Mouse (Mus musculus): ENCODE data around the gene Cdc20. TPM values are rescaled to one million over a fixed set of nuclear protein-coding genes. Genes with fewer than 3 reads are reported as not detected.
A peak's percentile ranks its signal among the peaks of the same experiment; 100 is the strongest.

Gene Cdc20
- polyA plus RNA-seq, 1 experiment: not detected

DNA sequence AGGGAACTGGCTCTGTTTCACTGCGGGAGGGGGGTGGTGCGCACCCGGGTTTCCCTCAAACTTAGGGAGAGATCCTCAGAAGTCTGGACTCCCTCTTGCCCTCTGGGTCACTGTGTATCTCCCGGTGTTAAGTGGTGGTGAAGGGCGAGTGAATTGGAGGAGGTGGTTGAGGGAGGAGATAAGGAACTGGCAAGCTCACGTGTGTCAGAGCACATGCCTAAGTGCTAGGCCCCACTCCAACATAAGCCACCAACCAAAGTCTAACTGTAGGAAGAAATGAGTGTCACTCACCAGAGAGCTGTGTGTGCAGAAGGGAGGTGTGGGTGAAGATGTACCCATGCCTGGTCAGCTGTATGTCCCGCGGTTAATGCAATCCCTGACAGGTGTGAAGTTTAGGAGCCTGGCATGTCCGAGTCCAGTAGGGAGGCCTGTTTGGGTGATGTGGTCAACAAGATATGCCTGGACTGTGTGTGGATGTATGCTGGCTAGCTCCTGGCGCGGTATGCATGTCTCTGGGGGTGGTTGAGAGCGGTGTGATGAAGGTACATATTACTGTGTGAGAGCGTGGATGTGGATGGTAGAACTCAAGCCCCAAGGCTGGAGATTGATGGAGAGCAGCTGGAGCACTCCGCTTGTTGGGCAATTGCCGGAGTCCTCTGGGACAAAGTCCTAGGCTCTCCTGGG, 8.5 kb downstream of the Cdc20 start:
- peaks cover 7% of the 10 kb centered on the region; the same call in 1 of the 2 replicates for H3K4me1 ChIP-seq (ENCODE audit: control insufficient read depth, insufficient read depth, insufficient read length, low read length)
- peak overlapping the region; percentile 96 for H3K27ac ChIP-seq (replicated peaks; ENCODE audit: low read depth, low read length)
- H3K4me3 ChIP-seq (ENCODE audit: insufficient read depth, low read depth, low read length): peak overlapping the region; percentile 89

DNA sequence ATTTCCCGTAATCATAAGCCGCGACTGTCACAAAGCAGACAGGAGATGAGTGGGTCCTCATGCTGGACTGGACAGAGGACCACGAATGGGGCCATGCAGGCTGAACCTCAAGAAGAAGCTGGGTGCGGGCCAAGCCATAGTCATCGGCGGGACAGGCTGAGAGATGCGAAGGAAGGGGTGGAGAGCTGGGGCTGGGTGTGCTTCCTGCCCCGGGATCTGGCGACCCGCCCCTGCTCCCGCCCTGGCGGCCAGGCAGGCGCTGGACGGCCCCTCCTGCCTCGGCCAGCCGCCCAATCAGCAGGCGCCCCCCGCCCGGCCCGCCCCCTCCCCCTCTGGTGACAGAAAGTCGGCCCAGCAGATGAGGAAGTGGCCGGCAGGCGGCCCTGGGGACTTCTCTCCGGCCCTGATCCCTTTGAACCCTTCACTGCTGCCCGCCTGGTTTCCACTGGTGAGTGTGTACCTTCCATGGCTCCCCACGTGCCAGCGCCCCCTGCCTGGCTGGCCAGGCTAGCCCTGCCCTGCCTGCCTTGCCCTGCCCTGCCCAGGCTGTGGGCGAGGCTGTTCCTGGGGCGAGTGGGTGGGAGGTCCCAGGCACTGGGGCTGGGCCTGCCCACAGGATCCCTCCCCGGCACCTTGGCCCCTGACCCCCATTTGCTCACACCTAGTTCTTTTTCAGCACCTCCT, 9.2 kb downstream of the Cdc20 start, which contains the start of gene Elovl1:
Gene Elovl1, plus strand, starts transcription at position 326 of the 684 bp plus-strand sequence.
- H3K27ac ChIP-seq (replicated peaks; ENCODE audit: low read depth, low read length): peak within 1 kb of the TSS; percentile 96

GRCm38 (mm10) chr4:118427415-118427767, 9.8 kb downstream of the Cdc20 start:
- Histone ChIP-seq H3K4me1 (ENCODE audit: control insufficient read depth, insufficient read depth, insufficient read length, low read length) (peaks cover 7% of the 10 kb centered on the region; the same call in 1 of the 2 replicates), H3K27ac (replicated peaks; ENCODE audit: low read depth, low read length) (peak overlapping the region; percentile 93), H3K4me3 (ENCODE audit: insufficient read depth, low read depth, low read length) (peak overlapping the region; percentile 64)

More for the DNA sequence above, 9.2 kb downstream of the Cdc20 start, which contains the start of gene Elovl1:
- H3K4me3 ChIP-seq (ENCODE audit: insufficient read depth, low read depth, low read length): peak within 1 kb of the TSS; percentile 89
- H3K4me1 ChIP-seq (ENCODE audit: control insufficient read depth, insufficient read depth, insufficient read length, low read length): peaks cover 7% of the 10 kb centered on the region; the same call in 1 of the 2 replicates

DNA sequence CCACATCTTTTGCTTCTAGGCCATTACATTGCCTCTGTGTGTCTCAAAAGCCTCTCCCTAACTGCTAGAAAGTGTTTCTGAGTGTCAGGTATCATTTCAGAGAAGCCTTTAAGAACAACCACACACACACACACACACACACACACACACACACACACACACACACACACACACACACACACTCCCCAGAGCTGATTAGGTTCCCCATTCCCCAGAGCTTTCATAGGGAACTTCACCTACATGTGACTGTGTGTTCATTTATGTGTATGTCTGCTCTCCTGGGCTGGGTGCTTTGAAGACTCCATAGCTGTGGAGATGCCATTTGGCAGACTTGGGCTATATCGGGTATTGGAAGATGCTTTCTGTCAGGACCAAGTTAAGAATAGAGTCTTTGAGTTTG, 11.8 kb downstream of the Cdc20 start:
- Histone ChIP-seq H3K27ac (replicated peaks; ENCODE audit: low read depth, low read length) (no peak overlapping the region), H3K4me1 (ENCODE audit: control insufficient read depth, insufficient read depth, insufficient read length, low read length) (peaks cover 7% of the 10 kb centered on the region; the same call in 1 of the 2 replicates), H3K4me3 (ENCODE audit: insufficient read depth, low read depth, low read length) (no peak overlapping the region)

DNA sequence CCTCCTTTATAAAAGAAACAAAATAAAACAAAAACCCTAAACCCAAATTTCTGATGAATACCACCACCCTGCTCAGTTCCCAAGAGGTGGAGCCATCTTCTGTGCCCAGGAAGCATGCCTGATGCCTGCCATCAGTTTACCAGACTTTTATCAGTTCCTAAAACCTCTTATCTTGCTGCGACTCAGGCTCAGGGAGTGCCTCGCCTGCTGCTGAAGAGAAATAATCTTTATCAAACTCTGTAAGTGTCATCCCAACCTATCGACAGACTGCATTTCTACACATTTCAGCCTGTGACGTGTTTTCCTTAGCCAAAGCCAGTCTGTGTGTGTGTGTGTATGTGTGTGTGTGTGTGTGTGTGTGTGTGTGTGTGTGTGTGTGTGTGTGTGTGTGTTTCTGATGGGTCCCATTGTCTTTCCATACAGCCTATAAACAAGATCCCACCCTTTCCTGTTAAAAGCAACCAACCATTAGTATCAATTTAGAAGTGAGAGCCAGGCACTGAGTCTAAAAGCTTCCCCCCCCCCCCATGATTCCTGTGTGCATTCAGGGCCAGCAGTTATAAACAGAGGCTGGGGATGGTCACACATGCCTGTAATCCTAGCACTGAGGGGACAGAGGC, 12.5 kb downstream of the Cdc20 start:
- no peak overlapping the region for H3K27ac ChIP-seq (replicated peaks; ENCODE audit: low read depth, low read length)
- H3K4me3 ChIP-seq (ENCODE audit: insufficient read depth, low read depth, low read length): no peak overlapping the region
- peaks cover 7% of the 10 kb centered on the region; the same call in 1 of the 2 replicates for H3K4me1 ChIP-seq (ENCODE audit: control insufficient read depth, insufficient read depth, insufficient read length, low read length)

DNA sequence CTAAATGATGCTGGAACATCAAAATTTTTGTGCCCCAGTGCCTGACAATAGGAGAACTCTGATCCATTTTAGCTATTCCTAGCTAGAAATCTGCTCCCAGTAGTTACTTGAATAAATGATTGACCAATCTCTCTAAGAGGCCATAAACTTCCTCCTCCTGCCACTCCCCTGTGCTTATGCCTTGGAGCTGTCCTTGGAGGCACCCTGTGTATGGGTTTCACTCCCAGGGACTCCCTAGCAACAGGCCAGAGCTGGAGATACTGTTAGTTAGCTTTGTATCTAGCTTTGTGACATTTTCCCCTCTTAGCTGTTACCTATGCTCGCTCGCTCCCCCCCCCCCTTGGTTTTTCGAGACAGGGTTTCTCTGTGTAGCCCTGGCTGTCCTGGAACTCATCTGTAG, 15.8 kb downstream of the Cdc20 start:
- H3K4me1 ChIP-seq (ENCODE audit: control insufficient read depth, insufficient read depth, insufficient read length, low read length): no peaks in the 10 kb centered on the region
- no peak overlapping the region for H3K4me3 ChIP-seq (ENCODE audit: insufficient read depth, low read depth, low read length)
- H3K27ac ChIP-seq (replicated peaks; ENCODE audit: low read depth, low read length): no peak overlapping the region

DNA sequence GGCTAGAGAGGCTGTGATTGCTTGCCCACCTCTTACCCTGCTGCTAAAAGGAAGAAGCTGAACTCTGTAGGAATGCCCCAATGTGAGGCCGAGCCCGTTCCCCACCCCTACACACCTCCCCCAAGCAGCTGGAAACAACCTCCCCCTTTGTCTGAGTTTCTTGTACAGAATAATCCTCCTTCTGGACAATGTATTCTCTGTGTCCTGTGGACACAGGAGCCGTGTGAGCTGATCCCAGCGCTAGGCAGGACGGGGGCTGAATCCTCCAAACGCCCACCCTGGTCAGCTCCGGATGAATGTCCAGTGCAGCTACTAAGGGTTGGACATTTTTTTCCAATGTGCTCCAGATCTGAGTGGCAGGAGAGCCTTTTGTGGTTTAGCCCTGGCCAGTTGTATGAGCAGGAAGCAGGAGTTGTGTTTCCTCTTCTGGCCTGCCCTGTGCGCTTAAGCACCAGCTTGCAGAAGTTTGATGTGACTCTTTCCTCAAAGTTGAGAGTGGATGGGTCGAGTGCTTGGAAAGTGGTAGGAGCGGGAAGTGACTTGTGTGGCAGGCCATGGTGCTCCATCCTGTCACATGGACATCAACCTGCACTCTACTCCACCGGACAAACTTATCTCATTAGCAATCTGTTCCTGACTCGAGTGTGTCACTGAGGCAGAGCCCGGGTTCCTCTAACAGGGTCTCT, 19.9 kb downstream of the Cdc20 start:
- Histone ChIP-seq H3K27ac (replicated peaks; ENCODE audit: low read depth, low read length) (no peak overlapping the region), H3K4me3 (ENCODE audit: insufficient read depth, low read depth, low read length) (no peak overlapping the region), H3K4me1 (ENCODE audit: control insufficient read depth, insufficient read depth, insufficient read length, low read length) (no peaks in the 10 kb centered on the region)

- Histone ChIP-seq H3K27ac (replicated peaks; ENCODE audit: low read depth, low read length) (no peak overlapping the region), H3K4me3 (ENCODE audit: insufficient read depth, low read depth, low read length) (no peak overlapping the region), H3K4me1 (ENCODE audit: control insufficient read depth, insufficient read depth, insufficient read length, low read length) (no peaks in the 10 kb centered on the region)
Observed at GRCm38 (mm10) chr4:118416329-118416728, 20.8 kb downstream of the Cdc20 start.

DNA sequence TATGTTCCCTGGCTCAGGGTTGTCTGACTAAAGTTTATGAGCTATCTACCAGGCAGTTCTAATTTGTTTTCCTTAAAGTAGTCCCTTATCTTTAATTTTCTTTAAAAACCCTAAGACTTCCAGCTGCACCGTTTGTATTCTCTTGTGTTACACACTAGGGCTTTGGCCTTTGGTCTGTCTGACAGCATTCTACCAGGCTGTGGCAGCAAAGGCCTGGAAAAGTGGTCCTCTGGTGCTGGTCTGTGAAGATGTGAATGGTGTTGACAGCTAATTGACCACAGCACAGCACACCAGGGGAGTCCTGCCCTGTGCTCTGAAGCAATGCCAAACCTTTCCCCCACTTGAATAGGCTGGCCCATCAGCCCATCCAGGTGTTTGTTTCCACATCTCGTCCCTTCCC, 21.4 kb downstream of the Cdc20 start:
- Histone ChIP-seq H3K27ac (replicated peaks; ENCODE audit: low read depth, low read length) (no peak overlapping the region), H3K4me3 (ENCODE audit: insufficient read depth, low read depth, low read length) (no peak overlapping the region)

GRCm38 (mm10) chr4:118413553-118413952, 23.6 kb downstream of the Cdc20 start:
- no peak overlapping the region for H3K4me3 ChIP-seq (ENCODE audit: insufficient read depth, low read depth, low read length)
- H3K27ac ChIP-seq (replicated peaks; ENCODE audit: low read depth, low read length): no peak overlapping the region
- H3K4me1 ChIP-seq (ENCODE audit: control insufficient read depth, insufficient read depth, insufficient read length, low read length): peaks cover 6% of the 10 kb centered on the region; the same call in 1 of the 2 replicates

More for the DNA sequence above, 21.4 kb downstream of the Cdc20 start:
- H3K4me1 ChIP-seq (ENCODE audit: control insufficient read depth, insufficient read depth, insufficient read length, low read length): no peaks in the 10 kb centered on the region

DNA sequence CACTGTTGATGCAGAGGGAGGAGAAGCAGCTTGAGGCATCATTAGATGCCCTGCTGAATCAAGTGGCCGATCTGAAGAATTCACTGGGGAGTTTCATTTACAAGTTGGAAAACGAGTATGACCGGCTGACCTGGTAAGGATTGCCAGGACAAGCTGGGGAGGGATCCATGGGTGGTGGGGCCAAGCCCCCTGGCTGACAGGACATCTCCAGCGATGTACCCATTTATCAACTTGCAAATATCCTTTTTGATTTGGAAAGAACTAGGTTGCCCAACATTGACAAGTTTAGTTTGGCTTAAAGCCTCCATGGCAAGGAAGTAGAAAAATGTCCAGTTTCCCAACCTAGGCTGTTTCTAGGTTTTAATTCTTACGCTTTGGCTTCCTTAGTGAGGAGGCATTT, 26.3 kb downstream of the Cdc20 start:
- H3K4me1 ChIP-seq (ENCODE audit: control insufficient read depth, insufficient read depth, insufficient read length, low read length): peaks cover 9% of the 10 kb centered on the region; the same call in 1 of the 2 replicates
- H3K27ac ChIP-seq (replicated peaks; ENCODE audit: low read depth, low read length): no peak overlapping the region
- H3K4me3 ChIP-seq (ENCODE audit: insufficient read depth, low read depth, low read length): peak overlapping the region; percentile 6; the same call in 1 of the 2 replicates

DNA sequence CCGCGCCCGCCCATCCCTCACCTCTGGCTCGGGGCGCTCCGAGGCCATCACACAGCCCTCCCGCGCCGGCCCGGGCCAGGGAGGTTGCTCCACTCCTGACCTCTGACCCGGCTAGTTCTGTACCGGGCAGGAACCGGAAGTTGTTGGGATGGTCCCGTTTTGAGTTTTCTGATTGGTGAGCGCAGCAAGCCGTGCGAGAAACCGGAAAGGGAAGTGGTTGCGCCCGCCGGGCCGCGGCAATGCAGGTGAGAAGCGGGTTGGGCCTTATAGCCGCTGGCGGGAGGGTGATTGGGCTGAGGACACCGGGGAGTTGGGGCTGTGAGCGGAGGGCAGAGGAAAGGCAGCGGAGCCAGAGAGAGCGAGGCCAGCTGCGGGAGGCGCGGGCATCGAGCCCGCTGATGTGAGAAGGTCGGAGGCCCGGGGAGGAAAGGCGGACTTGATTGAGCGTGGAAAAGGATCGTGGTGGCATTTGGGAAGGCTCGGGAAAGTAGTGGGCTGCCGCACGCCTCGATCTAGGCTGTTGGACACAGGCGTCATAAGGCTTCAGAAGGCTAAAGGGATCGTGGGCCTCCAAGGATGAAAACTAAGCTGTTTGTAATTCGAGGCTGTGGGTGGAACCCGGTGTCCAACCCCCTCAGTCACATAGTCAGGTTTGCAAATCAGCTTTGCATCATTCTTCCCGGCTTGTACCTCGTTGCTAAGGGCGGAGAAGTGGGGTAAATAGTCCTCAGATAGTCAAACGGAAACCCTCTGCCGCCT, 27.8 kb downstream of the Cdc20 start, which contains the start of the genes Szt2 and Med8:
Gene Szt2, minus strand, starts transcription at position 132 of the 759 bp plus-strand sequence.
Gene Med8, plus strand, starts transcription at position 196 of the 759 bp plus-strand sequence.
- peak within 1 kb of the TSS; percentile 95 for H3K4me3 ChIP-seq (ENCODE audit: insufficient read depth, low read depth, low read length)
- peaks cover 9% of the 10 kb centered on the region; the same call in 1 of the 2 replicates for H3K4me1 ChIP-seq (ENCODE audit: control insufficient read depth, insufficient read depth, insufficient read length, low read length)
- peak within 1 kb of the TSS; percentile 74 for H3K27ac ChIP-seq (replicated peaks; ENCODE audit: low read depth, low read length)

DNA sequence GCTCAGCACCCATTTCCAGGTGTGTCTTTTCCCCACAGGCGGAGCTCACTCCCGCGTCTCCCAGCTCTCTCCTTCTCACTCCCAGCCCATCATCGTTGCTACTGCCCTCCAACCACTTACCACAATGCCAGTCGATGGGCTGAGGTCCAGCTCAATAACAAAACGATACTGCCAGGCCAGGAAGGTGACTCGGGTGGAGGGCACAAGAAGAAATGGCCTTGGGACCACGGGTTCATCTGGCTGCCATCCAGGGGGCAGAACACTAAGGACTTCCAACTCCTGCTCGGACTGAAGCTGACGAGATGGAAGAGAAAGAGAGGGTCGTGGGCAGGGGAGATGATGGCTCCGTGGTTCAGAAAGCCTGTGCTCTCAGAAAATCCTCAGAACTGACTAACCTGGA, 34.5 kb downstream of the Cdc20 start:
- H3K27ac ChIP-seq (replicated peaks; ENCODE audit: low read depth, low read length): no peak overlapping the region
- no peaks in the 10 kb centered on the region for H3K4me1 ChIP-seq (ENCODE audit: control insufficient read depth, insufficient read depth, insufficient read length, low read length)
- H3K4me3 ChIP-seq (ENCODE audit: insufficient read depth, low read depth, low read length): no peak overlapping the region

- Histone ChIP-seq H3K4me3 (ENCODE audit: insufficient read depth, low read depth, low read length) (no peak overlapping the region), H3K27ac (replicated peaks; ENCODE audit: low read depth, low read length) (no peak overlapping the region), H3K4me1 (ENCODE audit: control insufficient read depth, insufficient read depth, insufficient read length, low read length) (no peaks in the 10 kb centered on the region)
Observed at GRCm38 (mm10) chr4:118401918-118402317, 35.2 kb downstream of the Cdc20 start.
